Mouse (Mus musculus): ENCODE measurements around the gene Wwox.

DNA sequence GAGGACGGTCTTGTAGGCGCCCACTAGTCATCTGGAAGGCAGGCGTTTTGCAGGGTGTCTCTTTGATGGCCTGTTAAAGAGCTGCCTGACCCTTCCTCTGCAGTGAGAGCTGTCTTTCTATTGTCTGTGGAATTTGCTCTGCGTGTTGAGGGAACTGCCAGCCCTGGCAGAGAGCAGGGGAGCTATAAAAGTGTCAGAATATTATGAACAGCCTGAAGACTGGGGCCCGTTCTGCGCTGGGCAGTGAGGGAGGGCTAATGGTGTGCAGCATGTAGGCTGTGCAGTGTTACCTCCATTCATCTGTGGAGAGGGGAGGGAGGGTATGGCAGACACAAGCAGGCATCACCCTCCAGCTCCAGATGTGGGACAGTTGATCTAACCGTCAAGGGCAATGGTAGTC, 923.1 kb downstream of the Wwox start:
- no peak for TF ChIP-seq POLR2A (IDR thresholded peaks at IDR 0.05; ENCODE audit: borderline replicate concordance, control insufficient read depth, low read depth, low read length)
- no peak for TF ChIP-seq CTCF (IDR thresholded peaks at IDR 0.05; ENCODE audit: control insufficient read depth, insufficient read depth, low read length)
